Mouse (Mus musculus): ENCODE measurements around the gene Grk2.

The Grk2 gene

GRCm38 (mm10) chr19:4306190-4306577, at the start of gene Grk2:
Grk2 (minus strand) TSS chr19:4306222.
- ATAC-seq (ENCODE audit: low TSS enrichment) = peak; percentile 49

- no peak for ATAC-seq (ENCODE audit: low TSS enrichment)
Observed at GRCm38 (mm10) chr19:4349455-4349854, 43.4 kb upstream of the Grk2 start.

- ATAC-seq (ENCODE audit: low TSS enrichment) = no peak
Observed at GRCm38 (mm10) chr19:4346479-4346878, 40.5 kb upstream of the Grk2 start.

DNA sequence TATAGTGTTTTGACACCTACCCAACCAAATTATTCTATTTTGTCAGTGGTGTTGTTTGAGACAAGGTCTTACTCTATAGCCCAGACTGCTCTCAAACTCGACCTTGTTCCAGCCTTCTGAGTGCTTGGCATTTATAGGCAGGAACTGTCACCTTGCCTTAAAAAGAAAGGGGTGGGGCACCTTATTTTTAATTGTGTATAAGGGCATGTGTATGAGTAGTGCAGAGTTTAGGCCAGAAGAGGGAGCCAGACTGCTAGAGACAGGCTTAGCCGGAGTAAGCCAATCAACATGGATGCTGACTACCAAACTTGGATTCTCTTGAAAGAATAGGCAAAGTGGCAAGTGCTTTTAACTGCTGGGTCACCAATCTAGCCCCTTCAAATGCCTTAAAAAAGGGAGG, 32.1 kb upstream of the Grk2 start:
- no peak for ATAC-seq (ENCODE audit: low TSS enrichment)

- peak; percentile 95 for ATAC-seq (ENCODE audit: low TSS enrichment)
Observed at GRCm38 (mm10) chr19:4333791-4334190, 27.8 kb upstream of the Grk2 start.

GRCm38 (mm10) chr19:4333100-4333775, 27.2 kb upstream of the Grk2 start:
- ATAC-seq (ENCODE audit: low TSS enrichment) = peak; percentile 33

- peak; percentile 22; the same call in 1 of the 2 replicates for ATAC-seq (ENCODE audit: low TSS enrichment)
Observed at GRCm38 (mm10) chr19:4332653-4333052, 26.6 kb upstream of the Grk2 start.

- ATAC-seq (ENCODE audit: low TSS enrichment) = no peak
Observed at GRCm38 (mm10) chr19:4331273-4331672, 25.3 kb upstream of the Grk2 start.

DNA sequence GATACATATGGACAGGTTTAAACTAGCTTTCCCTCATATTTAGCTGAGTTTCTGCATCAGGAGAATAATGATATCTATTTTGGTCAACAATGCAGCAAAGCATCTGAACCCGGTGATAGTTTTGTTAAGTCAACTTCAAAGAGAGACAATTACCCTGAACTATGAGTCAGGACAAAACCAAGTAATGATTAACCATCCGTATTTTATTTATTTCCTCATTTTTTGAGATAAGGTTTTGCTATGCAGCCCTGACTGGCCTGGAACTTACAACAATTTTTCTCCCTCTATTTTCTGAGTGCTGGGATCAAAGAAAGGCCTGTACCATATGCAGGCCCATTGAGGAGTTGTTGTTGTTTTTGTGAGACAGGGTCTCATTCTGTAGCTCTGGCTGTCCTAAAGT, 24.6 kb upstream of the Grk2 start:
- ATAC-seq (ENCODE audit: low TSS enrichment) = no peak

DNA sequence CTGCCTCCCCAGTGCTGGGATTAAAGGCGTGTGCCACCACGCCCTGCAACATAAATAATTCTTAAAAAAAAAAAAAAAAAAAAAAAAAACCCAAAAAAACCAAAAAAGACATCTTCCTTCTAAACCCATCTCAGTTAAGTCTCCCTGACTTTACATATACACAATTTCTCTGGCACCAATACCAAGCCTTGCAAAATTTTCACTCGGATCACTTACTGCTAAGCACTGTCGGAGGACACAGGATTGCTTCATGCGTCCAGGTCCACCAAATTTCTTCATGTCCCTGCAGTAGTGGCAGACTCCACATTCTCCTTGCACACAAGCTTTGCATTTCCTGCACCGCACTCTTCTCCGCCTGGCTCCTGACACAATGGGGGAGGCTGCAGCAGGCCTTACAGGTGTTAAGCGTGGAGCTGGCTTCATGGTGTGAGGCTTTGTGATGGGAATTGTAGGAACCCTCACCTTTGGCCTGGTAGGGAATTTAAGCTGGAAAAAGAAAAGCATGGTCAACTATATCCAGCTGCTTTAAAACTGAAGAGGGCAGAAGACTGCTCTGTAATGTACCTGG, 22.8 kb upstream of the Grk2 start:
- ATAC-seq (ENCODE audit: low TSS enrichment) = no peak

- no peak for ATAC-seq (ENCODE audit: low TSS enrichment)
Observed at GRCm38 (mm10) chr19:4326881-4327280, 20.9 kb upstream of the Grk2 start.

DNA sequence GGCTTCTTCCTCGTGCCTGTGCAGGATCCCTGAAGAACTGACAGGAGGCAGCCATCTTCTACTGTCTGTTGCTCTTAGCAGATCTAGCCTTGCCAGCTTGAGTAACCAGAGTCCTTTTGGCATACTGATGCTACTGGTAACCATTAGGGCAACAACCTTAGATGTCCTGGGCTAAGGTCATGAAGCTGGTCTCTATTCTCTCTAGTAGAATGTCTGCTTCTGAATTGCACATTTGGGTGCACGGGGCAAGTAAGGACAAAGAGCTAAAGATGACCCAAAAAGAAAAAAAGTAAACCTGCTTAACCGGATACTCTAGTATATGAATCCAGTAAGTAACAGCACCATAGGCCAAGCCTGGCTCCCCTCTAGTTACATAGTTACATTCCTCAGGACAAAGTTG, 20.1 kb upstream of the Grk2 start:
- no peak for ATAC-seq (ENCODE audit: low TSS enrichment)

DNA sequence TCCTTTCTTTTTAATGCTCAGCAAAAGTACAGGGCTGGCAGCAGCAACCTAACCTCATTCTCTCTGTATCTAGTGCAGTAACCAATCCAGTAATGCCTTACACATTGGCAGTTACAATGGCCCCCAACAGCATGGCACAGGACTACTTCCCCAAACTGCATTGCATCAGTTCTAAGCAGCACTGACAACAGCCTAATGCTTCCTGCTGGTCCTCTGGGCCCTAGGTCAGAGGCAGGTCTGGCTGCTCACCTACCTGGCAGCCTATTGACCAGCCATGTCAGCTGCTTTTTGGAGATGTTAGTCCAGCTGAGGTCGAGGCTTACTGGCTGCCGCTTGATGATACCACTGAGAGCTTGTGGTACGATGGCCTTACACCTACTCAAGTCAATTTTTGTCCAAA, 16.1 kb upstream of the Grk2 start:
- no peak for ATAC-seq (ENCODE audit: low TSS enrichment)

- no peak for ATAC-seq (ENCODE audit: low TSS enrichment)
Observed at GRCm38 (mm10) chr19:4321622-4322021, 15.6 kb upstream of the Grk2 start.

DNA sequence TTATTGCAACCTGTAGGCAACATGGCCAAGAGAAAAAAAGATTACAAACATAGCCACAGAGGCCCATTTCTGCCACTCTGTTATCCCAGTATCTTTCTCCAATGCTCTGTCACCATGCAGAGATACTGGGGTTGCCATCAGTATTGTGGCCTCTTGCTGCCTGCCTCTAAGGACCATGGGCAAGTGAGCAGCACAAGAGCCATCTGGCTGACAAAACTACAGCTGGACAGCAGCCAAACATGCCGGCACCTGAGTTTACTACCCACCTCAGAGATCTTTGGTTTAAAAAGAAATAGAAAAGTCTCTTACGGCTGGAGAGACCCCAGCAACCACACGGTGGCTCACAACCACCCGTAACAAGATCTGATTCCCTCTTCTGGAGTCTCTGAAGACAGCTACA, 13.2 kb upstream of the Grk2 start:
- ATAC-seq (ENCODE audit: low TSS enrichment) = no peak

GRCm38 (mm10) chr19:4317181-4317580, 11.2 kb upstream of the Grk2 start:
- no peak for ATAC-seq (ENCODE audit: low TSS enrichment)

DNA sequence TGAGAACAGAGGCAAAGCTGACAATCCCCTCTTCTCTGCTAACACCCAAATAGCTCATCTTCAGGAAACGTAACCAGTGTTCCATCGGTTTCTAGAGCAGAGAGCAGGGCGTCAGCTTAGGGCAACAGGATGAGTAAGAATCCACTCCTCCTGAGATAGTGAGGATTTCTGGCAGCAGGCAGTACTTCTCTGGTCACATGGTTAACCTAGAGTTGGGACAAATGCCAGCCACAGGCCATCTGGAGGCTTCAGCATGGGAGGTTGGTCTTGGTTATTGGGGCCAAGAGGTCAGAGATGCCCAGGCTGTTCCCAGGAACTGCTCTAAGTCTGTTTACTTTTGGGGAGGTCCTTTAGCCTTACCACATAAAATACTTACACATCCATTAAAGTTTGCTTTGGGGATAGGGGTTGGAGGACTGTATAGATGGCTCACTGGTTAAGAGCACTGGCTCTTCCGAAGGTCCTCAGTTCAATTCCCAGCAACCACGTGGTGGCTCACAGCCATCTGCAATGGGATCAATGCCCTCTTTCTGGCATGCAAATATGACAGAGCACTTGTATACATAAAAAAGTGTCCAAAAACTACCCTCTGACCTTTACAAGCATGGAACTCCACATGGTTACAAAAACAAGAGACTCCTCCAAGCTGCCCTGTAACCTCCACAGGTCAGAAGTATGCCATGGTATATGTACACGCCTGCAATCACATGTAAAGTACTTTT, 9.4 kb upstream of the Grk2 start:
- peak; percentile 20; the same call in 1 of the 2 replicates for ATAC-seq (ENCODE audit: low TSS enrichment)

DNA sequence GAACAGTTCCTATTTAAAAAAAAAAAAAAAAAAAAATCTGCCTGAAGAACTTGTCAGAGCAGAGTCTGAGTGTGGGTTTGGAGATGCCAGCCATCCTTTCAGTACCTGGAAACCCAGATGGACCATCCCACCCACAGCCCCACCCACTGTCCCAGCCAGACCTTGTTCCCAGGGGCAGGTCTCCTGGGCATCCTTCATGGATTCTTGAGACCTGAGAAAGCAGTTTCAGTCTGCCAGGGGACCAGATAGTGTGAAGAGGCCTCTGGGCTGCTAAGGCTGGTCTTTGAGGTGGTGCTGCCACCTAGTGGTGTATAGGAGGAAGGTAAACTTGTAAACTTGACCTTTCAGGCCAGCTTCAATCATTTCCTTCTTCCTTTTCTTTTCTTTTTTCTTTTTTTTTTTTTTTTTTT, 3.8 kb upstream of the Grk2 start:
- ATAC-seq (ENCODE audit: low TSS enrichment) = no peak

- no peak for ATAC-seq (ENCODE audit: low TSS enrichment)
Observed at GRCm38 (mm10) chr19:4309302-4309701, 3.3 kb upstream of the Grk2 start.

DNA sequence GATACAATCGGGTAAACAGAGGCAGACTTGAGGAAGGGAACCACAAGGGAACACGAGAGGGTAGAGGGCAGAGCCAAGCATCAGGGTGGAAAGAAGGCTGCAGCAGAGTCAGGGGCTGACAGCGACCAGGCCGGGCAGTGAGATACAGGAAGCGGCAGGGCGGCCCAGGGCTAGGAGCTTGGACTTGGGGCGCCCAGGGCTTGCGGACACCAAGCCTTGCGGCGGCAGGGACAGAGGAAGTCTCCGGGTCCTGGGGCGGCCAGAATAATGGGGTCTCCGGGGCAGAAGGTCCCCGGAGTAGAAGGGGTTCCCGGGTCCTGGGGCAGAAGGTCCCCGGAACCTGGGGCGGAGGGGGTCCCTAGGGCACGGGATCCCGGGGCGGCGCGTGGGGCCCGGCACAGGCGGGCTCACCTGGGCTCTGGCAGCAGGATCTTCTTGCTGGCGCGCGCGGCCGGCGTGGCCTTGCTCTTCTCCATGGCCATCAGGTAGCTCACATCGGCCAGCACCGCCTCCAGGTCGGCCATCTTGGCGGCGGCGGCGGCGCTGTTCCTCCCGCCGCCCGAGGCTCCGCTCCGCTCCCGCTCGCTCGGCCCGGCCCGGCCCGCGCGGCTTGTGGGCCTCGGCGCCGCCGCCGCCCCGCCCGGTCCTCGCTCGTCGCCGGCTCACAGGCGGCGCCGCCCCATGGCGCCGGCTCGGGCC, 382 bp downstream of the Grk2 start:
- ATAC-seq (ENCODE audit: low TSS enrichment) = peak; percentile 13

DNA sequence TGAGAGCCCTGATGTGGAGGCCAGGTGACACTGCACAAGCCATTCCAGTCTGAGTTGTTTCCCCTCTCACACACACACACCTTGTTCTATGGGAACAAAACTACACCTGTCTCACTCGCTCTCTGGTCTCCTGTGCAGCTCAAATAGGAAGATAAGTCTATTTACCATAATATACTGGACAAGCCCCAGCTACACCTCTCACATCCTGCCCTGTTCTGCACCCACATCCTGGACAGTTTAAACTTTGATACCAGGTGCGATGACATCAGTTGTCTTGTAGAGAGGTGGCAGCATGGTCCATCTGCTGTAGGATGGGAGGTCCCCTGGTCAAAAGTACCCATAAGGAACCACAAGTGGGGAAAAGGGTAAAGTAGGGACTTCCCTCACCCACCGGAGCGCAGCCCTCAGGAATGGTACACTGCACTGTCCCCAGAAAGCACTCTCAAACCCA, 1.1 kb downstream of the Grk2 start:
- ATAC-seq (ENCODE audit: low TSS enrichment) = no peak

GRCm38 (mm10) chr19:4304251-4304821, 1.7 kb downstream of the Grk2 start:
- ATAC-seq (ENCODE audit: low TSS enrichment) = no peak

All from frontal cortex, adult (tissue).